Mouse (Mus musculus) kidney, postnatal 10 days (tissue): Measurements from ENCODE around the gene Cd72.
"Not testable (repeated sequence)": the region's sequence is repeated elsewhere in the genome, so short reads cannot be mapped to it uniquely, and the experiment has no call there.

Experiments used
- DNase-seq: peaks from one replicate; pipeline ENCODE4 v3.0.0; 2021; ENCODE audit warnings: mixed read lengths

Cd72 gene

GRCm38 (mm10) chr4:43454041-43454836 is at the start of gene Cd72:
TSS of gene Cd72 (minus strand) at chr4:43454628.
- no peak for DNase-seq

- DNase-seq, result peak; percentile 12
Measured at GRCm38 (mm10) chr4:43503506-43503905, 49.1 kb upstream of the Cd72 start.

GRCm38 (mm10) chr4:43503041-43503440 is 48.6 kb upstream of the Cd72 start:
- no peak for DNase-seq

GRCm38 (mm10) chr4:43499407-43500333 is 45.2 kb upstream of the Cd72 start, which contains the start of gene Arhgef39:
TSS of gene Arhgef39 (minus strand) at chr4:43499695.
- peak; percentile 94 for DNase-seq

GRCm38 (mm10) chr4:43498983-43499382 is 44.6 kb upstream of the Cd72 start:
- peak; percentile 55 for DNase-seq

- no peak for DNase-seq
Measured at GRCm38 (mm10) chr4:43497946-43498345, 43.5 kb upstream of the Cd72 start.

GRCm38 (mm10) chr4:43497405-43497804 is 43.0 kb upstream of the Cd72 start:
- peak; percentile 52 for DNase-seq

- no peak for DNase-seq
Measured at GRCm38 (mm10) chr4:43496587-43496986, 42.2 kb upstream of the Cd72 start.

- DNase-seq, result no peak
Measured at GRCm38 (mm10) chr4:43493846-43494240, 39.4 kb upstream of the Cd72 start.

- DNase-seq, result peak; percentile 98
Measured at GRCm38 (mm10) chr4:43493186-43493845, 38.9 kb upstream of the Cd72 start.

GRCm38 (mm10) chr4:43492821-43493185 is 38.4 kb upstream of the Cd72 start, which contains the start of gene Ccdc107:
TSS of gene Ccdc107 (plus strand) at chr4:43492900.
- DNase-seq, result peak; percentile 95

GRCm38 (mm10) chr4:43492101-43492820 is 37.8 kb upstream of the Cd72 start:
- DNase-seq, result no peak

- no peak for DNase-seq
Measured at GRCm38 (mm10) chr4:43490801-43491200, 36.4 kb upstream of the Cd72 start.

GRCm38 (mm10) chr4:43489611-43490010 is 35.2 kb upstream of the Cd72 start:
- no peak for DNase-seq

- DNase-seq, result not testable (repeated sequence)
Measured at GRCm38 (mm10) chr4:43485666-43486065, 31.2 kb upstream of the Cd72 start.

- DNase-seq, result no peak
Measured at GRCm38 (mm10) chr4:43483535-43484091, 29.2 kb upstream of the Cd72 start, which contains the start of gene Sit1. TSS of gene Sit1 (minus strand) at chr4:43483734.

- DNase-seq, result peak; percentile 14
Measured at GRCm38 (mm10) chr4:43482591-43482990, 28.2 kb upstream of the Cd72 start.

GRCm38 (mm10) chr4:43481894-43482456 is 27.5 kb upstream of the Cd72 start:
- DNase-seq, result no peak

- DNase-seq, result peak; percentile 26
Measured at GRCm38 (mm10) chr4:43480985-43481384, 26.6 kb upstream of the Cd72 start.

- DNase-seq, result peak; percentile 88
Measured at GRCm38 (mm10) chr4:43478906-43479832, 24.7 kb upstream of the Cd72 start.

- no peak for DNase-seq
Measured at GRCm38 (mm10) chr4:43478534-43478858, 24.1 kb upstream of the Cd72 start.
